Mouse (Mus musculus) olfactory bulb, adult 2 months (tissue): ENCODE data around the gene Tspan9.

Experiments
- CTCF ChIP-seq: fragments of 200-500 bp; IDR thresholded peaks from 2 replicates; pipeline ENCODE4 v1.5.1; 2012; ENCODE audit warnings: low read depth, mild to moderate bottlenecking, low read length, moderate library complexity; ENCODE audit not compliant: insufficient read depth
- POLR2A ChIP-seq: fragments of 200-500 bp; IDR thresholded peaks from 2 replicates; pipeline ENCODE4 v1.6.1; 2012; ENCODE audit warnings: mild to moderate bottlenecking, low read depth, low read length, moderate library complexity; ENCODE audit not compliant: insufficient read depth

GRCm38 (mm10) chr6:128001587-128001986 lies 141.8 kb downstream of the Tspan9 start:
- TF ChIP-seq CTCF (no peak), POLR2A (no peak)
